Mouse (Mus musculus): ENCODE data around the gene Rpl22. TPM values are rescaled to one million over a fixed set of nuclear protein-coding genes. Genes with fewer than 3 reads are reported as not detected.

Gene Rpl22
- polyA plus RNA-seq, 1 experiment from 2014 or later: 178 TPM

- DNase-seq (ENCODE audit: low spot score): no peak
- Histone ChIP-seq H3K9me3 (ENCODE audit: control insufficient read depth, low read length) (no peaks in the 10 kb centered on the region), H3K9ac (0 out of 2 replicates have a peak overlapping the region, but pooled peaks have one; percentile 4), H3K36me3 (replicated peaks; ENCODE audit: control insufficient read depth, insufficient read depth) (no peaks in the 10 kb centered on the region), H3K27me3 (ENCODE audit: control insufficient read depth, insufficient read depth, low read length) (peaks cover 66% of the 10 kb centered on the region), H3K4me2 (replicated peaks) (no peak overlapping the region), H3K27ac (no peak overlapping the region), H3K4me1 (replicated peaks; ENCODE audit: control insufficient read depth, insufficient read depth, low read length) (peaks cover 43% of the 10 kb centered on the region), H3K4me3 (replicated peaks; ENCODE audit: low read length) (no peak overlapping the region)
- WGBS: 51% methylated on average over 10 of the region's 10 CpGs
- ATAC-seq (ENCODE audit: low FRiP score): no peak
These were observed 31.2 kb upstream of the Rpl22 start for GRCm38 (mm10) chr4:152294188-152294929.

DNA sequence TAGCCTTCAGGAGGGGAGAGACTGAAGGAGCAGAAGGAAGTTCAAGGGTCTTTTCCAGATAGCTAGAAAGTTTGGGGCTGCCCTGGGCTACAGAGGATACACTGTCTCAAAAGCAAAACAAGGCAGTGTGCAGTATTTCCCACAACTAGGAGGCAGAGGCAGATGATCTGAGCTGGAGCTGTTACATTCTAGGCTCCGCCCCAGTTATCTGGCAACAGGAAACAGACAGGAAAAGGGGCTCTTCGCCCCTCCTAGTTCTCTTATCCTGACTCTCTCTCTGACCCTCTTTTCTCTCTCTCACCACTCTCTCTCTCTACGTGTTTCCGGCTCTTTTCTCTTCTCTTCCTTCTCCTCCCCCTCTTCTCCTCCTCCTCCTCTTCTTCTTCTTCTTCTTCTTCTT, 29.6 kb upstream of the Rpl22 start:
- Histone ChIP-seq H3K36me3 (replicated peaks; ENCODE audit: control insufficient read depth, insufficient read depth) (peaks cover 16% of the 10 kb centered on the region), H3K9me3 (ENCODE audit: control insufficient read depth, low read length) (no peaks in the 10 kb centered on the region), H3K27ac (no peak overlapping the region), H3K9ac (no peak overlapping the region), H3K27me3 (ENCODE audit: control insufficient read depth, insufficient read depth, low read length) (peaks cover 52% of the 10 kb centered on the region), H3K4me2 (replicated peaks) (no peak overlapping the region), H3K4me3 (replicated peaks; ENCODE audit: low read length) (no peak overlapping the region), H3K4me1 (replicated peaks; ENCODE audit: control insufficient read depth, insufficient read depth, low read length) (peaks cover 30% of the 10 kb centered on the region)
- 54% methylated on average over 4 of the region's 4 CpGs for WGBS
- no peak for DNase-seq (ENCODE audit: low spot score)
- no peak for ATAC-seq (ENCODE audit: low FRiP score)

DNA sequence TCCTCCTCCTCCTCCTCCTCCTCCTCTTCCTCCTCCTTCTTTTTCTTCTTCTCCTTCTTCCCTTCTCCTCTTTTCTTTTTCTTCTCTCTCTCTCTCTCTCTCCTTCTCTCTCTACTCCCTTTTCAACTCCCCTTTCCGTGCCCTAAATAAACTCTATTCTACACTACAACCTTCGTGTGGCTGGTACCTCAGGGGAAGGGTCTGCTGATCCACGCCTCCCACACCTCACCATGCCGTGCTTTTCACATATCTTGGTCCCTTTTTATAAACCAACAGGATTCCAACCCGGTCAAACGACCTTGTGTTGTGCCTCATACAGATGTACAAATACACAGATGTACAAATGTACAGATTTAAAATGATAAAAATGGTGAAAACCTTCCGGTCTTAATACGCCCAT, 29.2 kb upstream of the Rpl22 start:
- peak overlapping the region; percentile 50 for H3K9ac ChIP-seq
- WGBS: 20% methylated on average over 8 of the region's 8 CpGs

GRCm38 (mm10) chr4:152296874-152297861, 28.4 kb upstream of the Rpl22 start, which contains the start of gene Icmt:
Icmt (plus strand) TSS chr4:152297227.
- ATAC-seq (ENCODE audit: low FRiP score): peak; percentile 95
- under 1% methylated on average over 110 of the region's 119 CpGs for WGBS
- H3K9me3 ChIP-seq (ENCODE audit: control insufficient read depth, low read length): no peaks in the 10 kb centered on the region

More for the DNA sequence above, 29.2 kb upstream of the Rpl22 start:
- Histone ChIP-seq H3K27ac (no peak overlapping the region), H3K4me2 (replicated peaks) (peak overlapping the region; percentile 96), H3K27me3 (ENCODE audit: control insufficient read depth, insufficient read depth, low read length) (peaks cover 47% of the 10 kb centered on the region), H3K4me1 (replicated peaks; ENCODE audit: control insufficient read depth, insufficient read depth, low read length) (peaks cover 26% of the 10 kb centered on the region), H3K36me3 (replicated peaks; ENCODE audit: control insufficient read depth, insufficient read depth) (peaks cover 19% of the 10 kb centered on the region), H3K4me3 (replicated peaks; ENCODE audit: low read length) (peak overlapping the region; percentile 96), H3K9me3 (ENCODE audit: control insufficient read depth, low read length) (no peaks in the 10 kb centered on the region)
- DNase-seq (ENCODE audit: low spot score) (no peak), ATAC-seq (ENCODE audit: low FRiP score) (no peak)

DNA sequence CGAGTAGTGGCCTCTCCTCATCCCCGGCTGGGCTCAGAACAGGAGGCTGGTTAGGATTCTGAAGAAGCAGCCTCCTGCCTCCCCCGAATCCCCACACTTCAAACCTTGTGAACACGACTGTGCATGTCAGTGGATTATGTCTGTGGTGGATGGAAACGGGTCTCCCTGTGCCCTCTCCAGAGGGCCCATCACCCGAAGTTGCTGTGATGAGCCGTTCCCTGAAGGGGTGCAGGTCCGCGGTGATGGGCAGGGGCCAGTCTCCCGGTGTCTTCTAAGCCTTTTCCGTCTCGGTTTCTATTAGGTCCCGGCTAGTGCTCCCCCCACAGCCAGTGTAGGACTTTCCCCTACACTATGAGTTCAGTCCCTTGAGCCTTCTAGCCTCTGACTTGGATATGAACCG, 26.7 kb upstream of the Rpl22 start:
- Histone ChIP-seq H3K4me1 (replicated peaks; ENCODE audit: control insufficient read depth, insufficient read depth, low read length) (peaks cover 12% of the 10 kb centered on the region), H3K27me3 (ENCODE audit: control insufficient read depth, insufficient read depth, low read length) (peaks cover 22% of the 10 kb centered on the region), H3K9ac (0 out of 2 replicates have a peak overlapping the region, but pooled peaks have one; percentile 4), H3K4me3 (replicated peaks; ENCODE audit: low read length) (no peak overlapping the region), H3K27ac (no peak overlapping the region), H3K9me3 (ENCODE audit: control insufficient read depth, low read length) (no peaks in the 10 kb centered on the region), H3K36me3 (replicated peaks; ENCODE audit: control insufficient read depth, insufficient read depth) (peaks cover 44% of the 10 kb centered on the region), H3K4me2 (replicated peaks) (no peak overlapping the region)
- DNase-seq (ENCODE audit: low spot score): no peak
- no peak for ATAC-seq (ENCODE audit: low FRiP score)
- WGBS: 87% methylated on average over 14 of the region's 14 CpGs

More at GRCm38 (mm10) chr4:152296874-152297861, 28.4 kb upstream of the Rpl22 start, which contains the start of gene Icmt:
- Histone ChIP-seq H3K27me3 (ENCODE audit: control insufficient read depth, insufficient read depth, low read length) (peaks cover 39% of the 10 kb centered on the region), H3K4me1 (replicated peaks; ENCODE audit: control insufficient read depth, insufficient read depth, low read length) (peaks cover 22% of the 10 kb centered on the region), H3K27ac (peak within 1 kb of the TSS; percentile 80), H3K9ac (peak within 1 kb of the TSS; percentile 97), H3K36me3 (replicated peaks; ENCODE audit: control insufficient read depth, insufficient read depth) (peaks cover 27% of the 10 kb centered on the region), H3K4me2 (replicated peaks) (peak within 1 kb of the TSS; percentile 96), H3K4me3 (replicated peaks; ENCODE audit: low read length) (peak within 1 kb of the TSS; percentile 96)
- DNase-seq (ENCODE audit: low spot score): peak; percentile 99

GRCm38 (mm10) chr4:152300375-152300774, 25.2 kb upstream of the Rpl22 start:
- DNase-seq (ENCODE audit: low spot score) (no peak), ATAC-seq (ENCODE audit: low FRiP score) (no peak)
- no peak overlapping the region for H3K9ac ChIP-seq
- no peak overlapping the region for H3K27ac ChIP-seq
- peaks cover 56% of the 10 kb centered on the region for H3K36me3 ChIP-seq (replicated peaks; ENCODE audit: control insufficient read depth, insufficient read depth)
- no peaks in the 10 kb centered on the region for H3K9me3 ChIP-seq (ENCODE audit: control insufficient read depth, low read length)
- H3K4me3 ChIP-seq (replicated peaks; ENCODE audit: low read length): no peak overlapping the region
- H3K4me2 ChIP-seq (replicated peaks): no peak overlapping the region
- H3K4me1 ChIP-seq (replicated peaks; ENCODE audit: control insufficient read depth, insufficient read depth, low read length): peaks cover 12% of the 10 kb centered on the region
- H3K27me3 ChIP-seq (ENCODE audit: control insufficient read depth, insufficient read depth, low read length): peaks cover 7% of the 10 kb centered on the region
- 85% methylated on average over 8 of the region's 8 CpGs for WGBS

DNA sequence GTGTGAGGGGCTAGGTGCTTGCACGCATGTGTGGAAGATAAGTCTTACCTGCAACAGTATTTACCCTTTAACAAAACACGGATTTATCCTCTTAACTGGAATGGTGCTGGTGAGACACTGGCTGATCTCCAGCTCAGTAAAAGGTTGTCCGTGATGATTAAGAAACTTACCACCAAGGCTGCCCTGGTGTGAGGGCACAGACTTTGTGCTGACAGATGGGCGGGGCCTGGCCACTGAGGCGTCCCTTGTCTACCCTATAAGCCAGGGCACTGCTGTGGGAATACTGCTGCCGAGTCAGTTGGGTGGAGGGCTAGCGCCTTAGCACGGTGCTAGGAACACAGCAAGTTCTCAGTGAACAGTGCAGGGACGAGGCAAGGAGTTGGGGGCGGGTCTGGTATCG, 23.5 kb upstream of the Rpl22 start:
- no peak overlapping the region for H3K27ac ChIP-seq
- WGBS: 64% methylated on average over 11 of the region's 11 CpGs
- H3K4me3 ChIP-seq (replicated peaks; ENCODE audit: low read length): no peak overlapping the region
- no peaks in the 10 kb centered on the region for H3K9me3 ChIP-seq (ENCODE audit: control insufficient read depth, low read length)
- ATAC-seq (ENCODE audit: low FRiP score) (no peak), DNase-seq (ENCODE audit: low spot score) (no peak)
- no peak overlapping the region for H3K4me2 ChIP-seq (replicated peaks)
- no peak overlapping the region for H3K9ac ChIP-seq
- no peaks in the 10 kb centered on the region for H3K27me3 ChIP-seq (ENCODE audit: control insufficient read depth, insufficient read depth, low read length)
- H3K36me3 ChIP-seq (replicated peaks; ENCODE audit: control insufficient read depth, insufficient read depth): peaks cover 56% of the 10 kb centered on the region
- H3K4me1 ChIP-seq (replicated peaks; ENCODE audit: control insufficient read depth, insufficient read depth, low read length): peaks cover 12% of the 10 kb centered on the region

- ATAC-seq (ENCODE audit: low FRiP score): no peak
- Histone ChIP-seq H3K9me3 (ENCODE audit: control insufficient read depth, low read length) (no peaks in the 10 kb centered on the region), H3K27ac (no peak overlapping the region), H3K36me3 (replicated peaks; ENCODE audit: control insufficient read depth, insufficient read depth) (peaks cover 56% of the 10 kb centered on the region), H3K9ac (no peak overlapping the region), H3K4me3 (replicated peaks; ENCODE audit: low read length) (no peak overlapping the region), H3K4me1 (replicated peaks; ENCODE audit: control insufficient read depth, insufficient read depth, low read length) (peaks cover 7% of the 10 kb centered on the region), H3K4me2 (replicated peaks) (no peak overlapping the region), H3K27me3 (ENCODE audit: control insufficient read depth, insufficient read depth, low read length) (no peaks in the 10 kb centered on the region)
- 94% methylated on average over 10 of the region's 10 CpGs for WGBS
- DNase-seq (ENCODE audit: low spot score): no peak
These were observed 22.4 kb upstream of the Rpl22 start for GRCm38 (mm10) chr4:152303172-152303571.

DNA sequence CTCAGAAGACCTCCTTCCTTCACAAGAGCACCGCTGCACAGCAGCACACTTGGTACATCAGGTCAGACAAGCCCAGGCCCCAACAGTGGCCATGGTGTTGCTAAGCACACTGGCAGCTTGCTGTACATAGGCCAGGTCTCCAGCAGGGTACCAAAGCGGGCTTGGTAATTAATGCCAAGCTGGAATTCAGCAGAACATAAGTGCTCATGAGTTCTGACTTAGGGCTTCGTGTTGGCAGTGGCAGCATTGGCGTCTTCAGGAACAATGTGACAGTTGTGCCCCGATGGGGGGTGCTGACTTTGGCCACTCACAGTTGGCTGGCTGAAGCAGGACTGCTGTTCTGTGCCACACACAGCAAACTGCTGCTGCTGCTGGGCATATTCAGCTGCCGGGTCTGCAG, 20.9 kb upstream of the Rpl22 start:
- 0 out of 2 replicates have a peak, but pooled peaks cover under 1% of the 10 kb centered on the region for H3K27me3 ChIP-seq (ENCODE audit: control insufficient read depth, insufficient read depth, low read length)
- no peak for ATAC-seq (ENCODE audit: low FRiP score)
- DNase-seq (ENCODE audit: low spot score): peak; percentile 47

More for the DNA sequence above, 20.9 kb upstream of the Rpl22 start:
- no peak overlapping the region for H3K27ac ChIP-seq
- no peaks in the 10 kb centered on the region for H3K9me3 ChIP-seq (ENCODE audit: control insufficient read depth, low read length)
- no peak overlapping the region for H3K9ac ChIP-seq
- H3K4me3 ChIP-seq (replicated peaks; ENCODE audit: low read length): no peak overlapping the region
- H3K4me1 ChIP-seq (replicated peaks; ENCODE audit: control insufficient read depth, insufficient read depth, low read length): 0 out of 2 replicates have a peak, but pooled peaks cover 4% of the 10 kb centered on the region
- no peak overlapping the region for H3K4me2 ChIP-seq (replicated peaks)
- 85% methylated on average over 6 of the region's 6 CpGs for WGBS
- peaks cover 61% of the 10 kb centered on the region for H3K36me3 ChIP-seq (replicated peaks; ENCODE audit: control insufficient read depth, insufficient read depth)

All from hindbrain, embryonic 14.5 days (tissue).